Comparison of ENCODE assay signal across 13 mouse cellular contexts in the genomic region with DNA sequence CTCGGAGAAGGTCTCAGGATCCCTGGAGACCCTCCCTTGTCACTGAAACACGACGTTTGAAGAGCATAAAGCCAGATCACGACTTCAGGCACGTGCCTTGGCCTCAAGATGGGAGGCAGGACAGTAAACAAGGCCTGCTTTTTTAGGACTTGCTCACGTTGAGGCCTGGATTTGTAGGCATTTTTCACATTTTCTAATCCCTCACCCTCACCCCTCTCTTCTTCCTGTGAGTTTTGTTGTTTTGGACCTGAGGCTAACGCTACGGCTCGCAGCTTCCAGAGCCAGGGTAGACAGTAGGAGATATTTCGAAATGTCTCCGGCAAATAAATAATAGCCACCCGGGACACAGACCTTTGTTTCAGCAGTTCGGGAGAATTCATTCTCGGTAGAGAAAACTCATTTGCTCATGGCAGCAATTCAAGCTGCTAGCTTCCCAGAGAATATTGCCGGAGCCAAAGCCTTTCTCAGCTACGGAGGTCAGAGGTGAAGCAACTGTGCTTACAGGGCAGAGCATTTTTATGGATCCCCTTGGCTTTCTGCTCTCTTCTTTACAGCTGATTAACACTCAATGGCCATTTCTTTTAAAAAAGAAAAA. TPM values are rescaled to one million over a fixed set of nuclear protein-coding genes. Genes with fewer than 3 reads are reported as not detected.
DNase-seq lines count a peak whose midpoint lies in the region; ATAC-seq lines count a peak whose summit lies in the region.
"Had no signal": no experiment of that assay in that cellular context is flagged by ENCODE, and none has a peak within 500 bp of the region (broad histone marks: within the 10 kb centered on the region; RNA-seq: fewer than 3 reads in every experiment).

No protein-coding gene starts in this region.

- WGBS in hindbrain, embryonic 13.5 days: 36% methylated on average over 16 of the region's 16 CpGs
- WGBS in hindbrain, embryonic 11.5 days: 64% methylated on average over 16 of the region's 16 CpGs
- 39% methylated on average over 16 of the region's 16 CpGs for WGBS in neural tube, embryonic 11.5 days
- 17% methylated on average over 16 of the region's 16 CpGs for WGBS in neural tube, embryonic 15.5 days

- no peak overlapping the region for H3K4me3 ChIP-seq in hindbrain, embryonic 13.5 days
- no peak overlapping the region for H3K4me3 ChIP-seq in hindbrain, embryonic 11.5 days (ENCODE audit: low read depth, low read length)
- H3K4me3 ChIP-seq in neural tube, embryonic 11.5 days (ENCODE audit: low read depth, low read length): no peak overlapping the region
- no peak overlapping the region for H3K4me3 ChIP-seq in neural tube, embryonic 15.5 days (replicated peaks)
- H3K4me3 ChIP-seq: midbrain, embryonic 12.5 days had no signal

- H3K27me3 ChIP-seq in hindbrain, embryonic 13.5 days: no peaks in the 10 kb centered on the region
- no peaks in the 10 kb centered on the region for H3K27me3 ChIP-seq in hindbrain, embryonic 11.5 days (ENCODE audit: control insufficient read depth, insufficient read depth, low read length)
- no peaks in the 10 kb centered on the region for H3K27me3 ChIP-seq in neural tube, embryonic 11.5 days (ENCODE audit: control insufficient read depth, insufficient read depth, low read length)
- no peaks in the 10 kb centered on the region for H3K27me3 ChIP-seq in neural tube, embryonic 15.5 days (replicated peaks)
- H3K27me3 ChIP-seq: midbrain, embryonic 12.5 days had no signal

- peak overlapping the region; percentile 59 for H3K27ac ChIP-seq in hindbrain, embryonic 13.5 days
- no peak overlapping the region for H3K27ac ChIP-seq in hindbrain, embryonic 11.5 days (ENCODE audit: low read depth, low read length)
- H3K27ac ChIP-seq in neural tube, embryonic 11.5 days (ENCODE audit: low read depth, low read length): peak overlapping the region; percentile 54; the same call in 1 of the 2 replicates
- peak overlapping the region; percentile 60 for H3K27ac ChIP-seq in neural tube, embryonic 15.5 days (replicated peaks)
- H3K27ac ChIP-seq: midbrain, embryonic 12.5 days had no signal

- ATAC-seq in hindbrain, embryonic 13.5 days (ENCODE audit: low FRiP score): no peak
- no peak for ATAC-seq in hindbrain, embryonic 11.5 days (ENCODE audit: low FRiP score)
- no peak for ATAC-seq in neural tube, embryonic 11.5 days (ENCODE audit: insufficient read depth, low FRiP score, low TSS enrichment)
- ATAC-seq in neural tube, embryonic 15.5 days (ENCODE audit: low FRiP score): peak; percentile 33; the same call in 1 of the 2 replicates

- no peaks in the 10 kb centered on the region for H3K9me3 ChIP-seq in hindbrain, embryonic 13.5 days
- H3K9me3 ChIP-seq in hindbrain, embryonic 11.5 days (ENCODE audit: control insufficient read depth, low read length): no peaks in the 10 kb centered on the region
- H3K9me3 ChIP-seq in neural tube, embryonic 11.5 days (ENCODE audit: control insufficient read depth, low read length): no peaks in the 10 kb centered on the region
- H3K9me3 ChIP-seq in neural tube, embryonic 15.5 days (replicated peaks): no peaks in the 10 kb centered on the region
- H3K9me3 ChIP-seq: midbrain, embryonic 12.5 days had no signal

- no peaks in the 10 kb centered on the region for H3K36me3 ChIP-seq in hindbrain, embryonic 13.5 days
- H3K36me3 ChIP-seq in hindbrain, embryonic 11.5 days (ENCODE audit: control insufficient read depth, insufficient read depth, low read length): no peaks in the 10 kb centered on the region
- no peaks in the 10 kb centered on the region for H3K36me3 ChIP-seq in neural tube, embryonic 11.5 days (ENCODE audit: control insufficient read depth, insufficient read depth, low read length)
- no peaks in the 10 kb centered on the region for H3K36me3 ChIP-seq in neural tube, embryonic 15.5 days
- H3K36me3 ChIP-seq: midbrain, embryonic 12.5 days had no signal

- H3K4me2 ChIP-seq in hindbrain, embryonic 13.5 days: peak overlapping the region; percentile 1; the same call in 1 of the 2 replicates
- H3K4me2 ChIP-seq in hindbrain, embryonic 11.5 days (replicated peaks; ENCODE audit: low read depth, low read length): no peak overlapping the region
- no peak overlapping the region for H3K4me2 ChIP-seq in neural tube, embryonic 11.5 days (ENCODE audit: low read depth)
- H3K4me2 ChIP-seq in neural tube, embryonic 15.5 days: 0 out of 2 replicates have a peak overlapping the region, but pooled peaks have one; percentile 13
- H3K4me2 ChIP-seq: midbrain, embryonic 12.5 days had no signal

- H3K9ac ChIP-seq in hindbrain, embryonic 13.5 days: 0 out of 2 replicates have a peak overlapping the region, but pooled peaks have one; percentile 14
- H3K9ac ChIP-seq in hindbrain, embryonic 11.5 days (ENCODE audit: low read depth, low read length): no peak overlapping the region
- no peak overlapping the region for H3K9ac ChIP-seq in neural tube, embryonic 11.5 days (ENCODE audit: low read length)
- no peak overlapping the region for H3K9ac ChIP-seq in neural tube, embryonic 15.5 days (replicated peaks)
- H3K9ac ChIP-seq: midbrain, embryonic 12.5 days had no signal

- no peak for DNase-seq in hindbrain, embryonic 11.5 days (ENCODE audit: low spot score)
- peak; percentile 19 for DNase-seq in neural tube, embryonic 11.5 days (ENCODE audit: low spot score)
- DNase-seq in neural tube, embryonic 10.5 days (ENCODE audit: extremely low spot score, low spot score): no peak
- peak; percentile 38 for DNase-seq in kidney, postnatal 10 days
- no peak for DNase-seq in thymus, postnatal 10 days (ENCODE audit: low spot score in 2 of 2)
- DNase-seq in cerebellum, postnatal 4 days (ENCODE audit: low spot score in 2 of 2): no peak
- DNase-seq: heart, postnatal 4 days; liver; retina, postnatal 1 day; thymus, postnatal 4 days had no signal

- H3K4me1 ChIP-seq in hindbrain, embryonic 13.5 days (replicated peaks): peaks cover 18% of the 10 kb centered on the region
- H3K4me1 ChIP-seq in hindbrain, embryonic 11.5 days (replicated peaks; ENCODE audit: control insufficient read depth, insufficient read depth, low read length): no peaks in the 10 kb centered on the region
- peaks cover 7% of the 10 kb centered on the region for H3K4me1 ChIP-seq in neural tube, embryonic 11.5 days (ENCODE audit: control insufficient read depth, insufficient read depth, low read length)
- peaks cover 22% of the 10 kb centered on the region for H3K4me1 ChIP-seq in neural tube, embryonic 15.5 days

RNA-seq across cellular contexts. Expression of gene Gorasp2, which starts 18.3 kb away (rescaled TPM):
- 118 and 127 TPM in 2 replicates for polyA plus RNA-seq in hindbrain, embryonic 13.5 days (2015; fragmentation: Nextera tagmentation; extraction: Ambion mirVana)
- 147 and 160 TPM in 2 replicates for polyA plus RNA-seq in hindbrain, embryonic 11.5 days (2014; fragmentation: Nextera tagmentation; extraction: Ambion mirVana)
- polyA plus RNA-seq in neural tube, embryonic 11.5 days (2014; fragmentation: Nextera tagmentation; extraction: Ambion mirVana): 159 and 166 TPM in 2 replicates
- polyA plus RNA-seq in neural tube, embryonic 15.5 days (2015; fragmentation: Nextera tagmentation; extraction: Ambion mirVana): 127 and 143 TPM in 2 replicates

RNA-seq across cellular contexts. Expression of gene Gm26558, which starts 18.8 kb away (rescaled TPM):
- polyA plus RNA-seq in hindbrain, embryonic 13.5 days (2015; fragmentation: Nextera tagmentation; extraction: Ambion mirVana): 3.1 and 3.7 TPM in 2 replicates
- 3.6 and 4.3 TPM in 2 replicates for polyA plus RNA-seq in hindbrain, embryonic 11.5 days (2014; fragmentation: Nextera tagmentation; extraction: Ambion mirVana)
- 4.5 and 4.7 TPM in 2 replicates for polyA plus RNA-seq in neural tube, embryonic 11.5 days (2014; fragmentation: Nextera tagmentation; extraction: Ambion mirVana)
- 4.2 and 4.5 TPM in 2 replicates for polyA plus RNA-seq in neural tube, embryonic 15.5 days (2015; fragmentation: Nextera tagmentation; extraction: Ambion mirVana)

Comparison
In these comparisons a context has a peak if more than half of its experiments do, and no peak if none do; other contexts are left out.
1. H3K4me2 ChIP-seq: peak in hindbrain, embryonic 13.5 days (single experiment) and neural tube, embryonic 15.5 days (single experiment); none in hindbrain, embryonic 11.5 days (single experiment) and neural tube, embryonic 11.5 days (single experiment).
2. DNase-seq: peak in neural tube, embryonic 11.5 days (single experiment) and kidney, postnatal 10 days (single experiment); none in hindbrain, embryonic 11.5 days (single experiment), neural tube, embryonic 10.5 days (single experiment), thymus, postnatal 10 days (0 of 2) and cerebellum, postnatal 4 days (0 of 2).